Mouse (Mus musculus): Measurements from ENCODE around the gene Gpd1.
A peak's percentile ranks its signal among the peaks of the same experiment; 100 is the strongest.

Gpd1 gene

GRCm38 (mm10) chr15:99701999-99702900 is 15.1 kb upstream of the Gpd1 start, which contains the start of gene Smarcd1:
Smarcd1 (plus strand) TSS chr15:99702129.
- peak; percentile 88 to 95 for DNase-seq

- no peak for DNase-seq
Measured at GRCm38 (mm10) chr15:99703104-99703503, 14.2 kb upstream of the Gpd1 start.

DNA sequence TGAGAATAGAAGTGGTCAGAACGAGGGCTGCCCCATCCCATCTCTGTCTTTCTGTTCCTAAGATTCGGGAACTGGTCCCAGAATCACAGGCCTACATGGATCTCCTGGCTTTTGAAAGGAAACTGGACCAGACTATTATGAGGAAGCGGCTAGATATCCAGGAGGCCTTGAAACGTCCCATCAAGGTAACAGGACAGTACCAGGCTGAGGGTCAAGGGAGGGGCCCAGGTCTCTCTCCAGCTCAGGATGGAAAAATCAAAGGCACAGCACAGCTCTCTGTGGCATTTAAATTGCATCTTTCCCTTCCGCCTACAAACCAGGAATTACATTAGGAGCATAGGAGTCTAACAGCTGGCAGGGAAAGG is 13.7 kb upstream of the Gpd1 start:
- DNase-seq: no peak

DNA sequence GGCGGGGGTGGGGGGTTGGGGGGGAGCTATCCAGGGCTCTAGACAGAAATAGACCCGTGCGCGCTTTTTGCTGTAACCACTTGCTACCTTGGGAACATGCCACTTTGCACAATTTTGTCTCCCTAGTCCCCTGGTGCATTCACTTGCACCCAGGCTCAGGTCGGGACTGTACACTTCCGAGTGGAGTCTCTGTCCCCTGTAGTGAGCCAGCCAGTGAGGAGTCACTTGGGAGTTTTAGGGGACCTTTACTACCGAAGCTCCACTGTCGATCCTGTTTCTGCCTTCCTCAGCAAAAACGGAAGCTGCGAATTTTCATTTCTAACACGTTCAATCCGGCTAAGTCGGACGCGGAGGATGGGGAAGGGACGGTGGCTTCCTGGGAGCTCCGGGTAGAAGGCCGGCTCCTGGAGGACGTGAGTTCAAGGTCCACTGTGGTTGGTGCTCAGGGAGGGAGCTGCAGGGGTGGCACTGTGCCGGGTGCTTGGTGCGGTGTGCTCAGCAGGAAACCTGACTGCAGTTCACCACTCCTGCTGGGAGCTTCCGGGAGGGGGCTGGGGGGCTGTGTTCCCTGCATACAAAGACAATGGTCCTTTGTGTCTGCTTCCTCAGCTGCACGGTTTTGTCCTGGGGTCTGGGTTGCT is 13.2 kb upstream of the Gpd1 start:
- DNase-seq: no peak

DNA sequence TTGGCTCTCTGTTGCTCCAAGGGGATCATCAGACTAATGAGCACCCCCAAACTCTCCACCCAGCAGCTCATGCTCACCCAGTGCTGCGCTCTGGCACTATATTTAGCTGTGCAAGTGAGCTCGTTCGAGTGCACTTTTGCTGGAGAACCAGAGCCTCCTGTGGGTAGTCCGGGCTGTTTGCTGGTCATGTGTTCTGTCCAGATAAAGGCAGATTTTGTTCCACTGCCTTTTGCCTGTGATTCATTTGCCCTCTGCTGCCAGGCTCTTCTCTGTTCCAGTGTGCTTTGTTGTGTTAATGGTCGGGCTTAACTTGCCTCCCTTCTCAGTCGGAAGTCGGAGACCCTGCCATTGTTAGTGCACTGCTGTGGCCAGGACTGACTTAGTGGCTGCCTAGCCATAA is 12.4 kb upstream of the Gpd1 start:
- no peak for DNase-seq

GRCm38 (mm10) chr15:99705440-99706048 is 11.8 kb upstream of the Gpd1 start, which contains the start of gene Gm17349:
Gm17349 (minus strand) TSS chr15:99705490.
- DNase-seq: peak; percentile 33 to 60

DNA sequence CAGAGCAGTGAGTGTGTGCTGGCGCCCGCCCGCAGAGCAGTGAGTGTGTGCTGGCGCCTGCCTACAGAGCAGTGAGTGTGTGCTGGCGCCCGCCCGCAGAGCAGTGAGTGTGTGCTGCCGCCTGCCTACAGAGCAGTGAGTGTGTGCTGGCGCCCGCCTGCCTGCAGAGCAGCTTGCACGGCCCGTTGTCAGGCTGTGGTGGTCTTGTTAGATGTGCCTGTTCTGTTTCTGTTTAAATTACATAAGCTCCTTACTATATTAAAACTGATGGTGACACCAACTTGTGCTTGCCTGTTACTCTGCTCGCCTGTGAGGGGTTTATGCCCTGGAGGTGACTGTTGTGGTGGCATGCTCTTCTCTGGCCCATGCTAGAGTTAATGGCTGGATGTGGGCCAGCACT is 9.1 kb upstream of the Gpd1 start:
- no peak for DNase-seq

GRCm38 (mm10) chr15:99710221-99711190 is 6.8 kb upstream of the Gpd1 start:
- no peak for DNase-seq

GRCm38 (mm10) chr15:99711491-99711890 is 5.8 kb upstream of the Gpd1 start:
- no peak for DNase-seq

GRCm38 (mm10) chr15:99712666-99713559 is 4.4 kb upstream of the Gpd1 start:
- DNase-seq: no peak

DNA sequence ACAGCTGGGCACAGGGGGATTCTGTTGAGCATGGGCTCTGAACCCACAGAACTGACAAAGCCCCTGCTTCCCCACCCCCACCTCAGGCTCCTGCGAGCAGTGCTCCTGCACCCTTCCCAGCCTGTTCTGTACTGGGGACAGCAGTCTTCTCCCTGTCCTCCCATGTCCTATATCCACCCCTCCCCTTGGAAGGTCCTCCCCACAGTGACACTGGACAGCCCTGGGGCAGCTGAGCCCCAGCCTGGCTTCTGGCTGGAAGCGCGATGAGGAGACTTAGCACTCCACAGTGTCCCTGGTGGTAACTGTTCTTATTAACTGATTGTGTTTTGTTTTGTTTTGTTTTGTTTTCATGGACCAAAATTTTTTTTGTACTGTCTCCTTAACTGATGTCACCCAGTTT is 3.7 kb upstream of the Gpd1 start:
- DNase-seq: no peak

- DNase-seq: no peak
Measured at GRCm38 (mm10) chr15:99714206-99714605, 3.1 kb upstream of the Gpd1 start.

GRCm38 (mm10) chr15:99714858-99715257 is 2.5 kb upstream of the Gpd1 start:
- DNase-seq: peak; percentile 30 to 67

GRCm38 (mm10) chr15:99715361-99715865 is 1.9 kb upstream of the Gpd1 start:
- no peak for DNase-seq

DNA sequence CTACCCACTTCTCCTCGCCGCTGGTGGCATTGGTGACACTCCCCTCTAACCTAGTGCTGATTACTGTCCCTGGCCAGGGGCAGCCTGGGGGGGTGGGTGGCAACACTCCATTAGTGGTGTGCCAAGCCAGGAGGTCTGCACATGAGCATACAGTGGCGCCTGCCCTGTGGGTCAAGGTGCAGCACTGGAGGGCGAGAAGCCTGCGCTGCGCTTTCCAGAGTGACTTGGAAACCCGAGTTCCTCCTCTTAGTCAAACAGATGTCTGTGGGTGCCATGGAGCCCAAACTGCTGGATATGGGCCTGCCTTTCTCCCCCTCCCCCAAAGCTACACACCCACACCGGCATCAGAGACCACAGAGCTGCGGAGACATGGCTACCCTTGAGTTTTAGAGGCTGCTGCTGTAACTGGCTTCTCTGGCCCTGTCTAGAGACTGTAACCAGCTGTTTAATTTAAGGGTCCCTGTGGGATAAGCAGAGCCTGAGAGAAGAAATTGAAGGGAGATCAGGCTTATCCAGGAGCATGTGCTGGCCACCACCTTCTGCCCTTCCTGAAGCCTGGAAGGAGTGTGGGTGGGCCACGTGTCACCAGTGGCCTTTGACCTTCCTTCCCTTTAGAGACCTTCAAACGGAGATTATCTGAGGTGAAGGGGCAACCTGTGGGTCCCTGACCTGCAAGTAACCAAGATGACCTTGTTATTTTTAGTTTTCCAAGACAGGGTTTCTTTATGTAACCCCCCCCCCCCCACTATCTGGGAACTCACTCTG is 1.2 kb upstream of the Gpd1 start:
- no peak for DNase-seq

GRCm38 (mm10) chr15:99716814-99717213 is 501 bp upstream of the Gpd1 start:
- no peak for DNase-seq

- DNase-seq: no peak
Measured at GRCm38 (mm10) chr15:99718461-99719021, 1.2 kb downstream of the Gpd1 start.

GRCm38 (mm10) chr15:99719865-99720264 is 2.5 kb downstream of the Gpd1 start:
- no peak for DNase-seq

DNA sequence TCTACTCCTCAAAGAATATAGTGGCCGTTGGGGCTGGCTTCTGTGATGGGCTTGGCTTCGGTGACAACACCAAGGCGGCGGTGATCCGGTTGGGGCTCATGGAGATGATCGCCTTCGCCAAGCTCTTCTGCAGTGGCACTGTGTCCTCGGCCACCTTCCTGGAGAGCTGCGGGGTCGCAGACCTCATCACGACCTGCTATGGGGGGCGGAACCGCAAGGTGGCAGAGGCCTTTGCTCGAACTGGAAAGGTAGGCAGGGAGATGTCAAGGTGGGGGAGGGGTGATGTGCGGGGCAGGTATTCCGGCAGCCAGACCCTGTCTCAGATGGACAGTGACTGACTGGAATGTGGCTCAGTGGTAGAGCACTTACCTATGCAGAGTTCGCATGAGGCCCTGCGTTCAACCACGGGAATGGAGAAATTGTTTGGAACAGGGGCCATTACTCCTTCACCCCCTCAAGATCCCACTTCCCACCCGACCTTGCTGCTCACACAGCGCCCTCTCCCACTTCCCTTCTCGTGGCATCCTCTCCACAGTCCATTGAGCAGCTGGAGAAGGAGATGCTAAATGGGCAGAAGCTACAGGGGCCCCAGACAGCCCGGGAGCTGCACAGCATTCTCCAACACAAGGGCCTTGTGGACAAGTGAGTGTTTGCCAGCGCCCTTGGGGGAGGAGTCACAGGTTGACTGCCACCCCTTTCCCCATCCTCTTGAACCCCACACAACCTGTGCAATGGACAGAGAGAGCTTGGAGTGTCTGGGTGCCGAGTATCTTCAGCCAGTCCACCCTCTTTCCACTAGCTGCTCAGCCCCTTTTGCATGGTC is 4.8 kb downstream of the Gpd1 start:
- DNase-seq: no peak

Measured in spleen, adult 18-20 months (tissue).